Mouse (Mus musculus) MEL (cell line): ENCODE measurements at regions not wholly inside any gene's neighbourhood (a gene's known extent, or its start where the extent isn't known, plus 50 kb on each side); places are given as distances from the start of the nearest gene placed in this dataset.

Experiments used
- DNase-seq: peaks from one replicate; pipeline ENCODE4 v3.0.0; 2011; ENCODE audit warnings: low read depth, low spot score
- H3K27ac ChIP-seq: 2 replicates; pipeline ENCODE4 v1.5.1; 2012; ENCODE audit warnings: low read depth, mild to moderate bottlenecking, control low read depth, low read length, moderate library complexity; ENCODE audit not compliant: control insufficient read depth
- H3K27me3 ChIP-seq, 2 experiments: fragments of 150-350 bp in 1 of 2; sonication (generic) in 1 of 2; 2 replicates each; pipeline ENCODE4 v1.6.1; 2012; ENCODE audit warnings: low read length in 2 of 2, mild to moderate bottlenecking in 2 of 2, improper control_type of control experiment in 1 of 2, moderate library complexity in 1 of 2; ENCODE audit not compliant: insufficient read depth in 2 of 2, control insufficient read depth in 1 of 2
- H3K36me3 ChIP-seq, 2 experiments: 2 replicates each; pipeline ENCODE4 v1.6.1; 2012 to 2014; ENCODE audit warnings: low read length in 2 of 2, improper control_type of control experiment in 1 of 2, inconsistent platforms in 1 of 2, mild to moderate bottlenecking in 1 of 2; ENCODE audit not compliant: insufficient read depth in 2 of 2, control insufficient read depth in 1 of 2
- H3K4me1 ChIP-seq, 2 experiments: fragments of 150-350 bp in 1 of 2; sonication (generic) in 1 of 2; 2 replicates each; pipeline ENCODE4 v1.6.1; 2012; ENCODE audit warnings: low read length in 2 of 2, improper control_type of control experiment in 1 of 2, mild to moderate bottlenecking in 1 of 2; ENCODE audit not compliant: insufficient read depth in 2 of 2, control insufficient read depth in 1 of 2
- H3K4me3 ChIP-seq, 2 experiments: fragments of 150-350 bp in 1 of 2; sonication (generic) in 1 of 2; 2 replicates each; pipeline ENCODE4 v1.5.1; 2012; ENCODE audit warnings: low read depth in 2 of 2, low read length in 2 of 2, mild to moderate bottlenecking in 2 of 2, moderate library complexity in 2 of 2, control low read depth in 1 of 2, improper control_type of control experiment in 1 of 2; ENCODE audit not compliant: control insufficient read depth in 1 of 2, insufficient read depth in 1 of 2
- H3K79me2 ChIP-seq: 2 replicates; pipeline ENCODE4 v1.6.1; 2012; ENCODE audit warnings: mild to moderate bottlenecking, low read length, moderate library complexity; ENCODE audit not compliant: control insufficient read depth, poor library complexity, insufficient read depth
- H3K9ac ChIP-seq: 2 replicates; pipeline ENCODE4 v1.6.1; 2012; ENCODE audit warnings: low read depth, mild to moderate bottlenecking, control low read depth, low read length, moderate library complexity; ENCODE audit not compliant: control insufficient read depth, poor library complexity, severe bottlenecking
- H3K9me3 ChIP-seq: fragments of 150-350 bp; sonication (generic); replicated peaks from 2 replicates; pipeline ENCODE4 v1.6.1; 2012; ENCODE audit warnings: mild to moderate bottlenecking, low read length, improper control_type of control experiment, moderate library complexity; ENCODE audit not compliant: insufficient read depth
- BHLHE40 ChIP-seq: IDR thresholded peaks from 2 replicates; pipeline ENCODE4 v1.6.1; 2012; ENCODE audit warnings: low read depth, mild to moderate bottlenecking, inconsistent platforms, low read length, improper control_type of control experiment, borderline replicate concordance
- CHD1 ChIP-seq: IDR thresholded peaks from 2 replicates; pipeline ENCODE4 v1.6.1; 2012; ENCODE audit warnings: low read depth, mild to moderate bottlenecking, inconsistent platforms, low read length, improper control_type of control experiment
- CHD2 ChIP-seq: IDR thresholded peaks from 2 replicates; pipeline ENCODE4 v1.6.1; 2011; ENCODE audit warnings: low read length, improper control_type of control experiment
- CTCF ChIP-seq, 3 experiments: IDR thresholded peaks in 2 of 3; conservative IDR thresholded peaks in 1 of 3; 2 replicates each; pipeline ENCODE4 v1.5.1; 2011 to 2012; ENCODE audit warnings: low read length in 3 of 3, low read depth in 2 of 3, mild to moderate bottlenecking in 2 of 3, improper control_type of control experiment in 1 of 3, inconsistent platforms in 1 of 3, mixed read lengths in 1 of 3, moderate library complexity in 1 of 3; ENCODE audit not compliant: control insufficient read depth in 1 of 3, insufficient read depth in 1 of 3, poor library complexity in 1 of 3, severe bottlenecking in 1 of 3
- ELF1 ChIP-seq: IDR thresholded peaks from 2 replicates; pipeline ENCODE4 v1.6.1; 2014; ENCODE audit warnings: low read depth, mild to moderate bottlenecking, inconsistent platforms, low read length, improper control_type of control experiment, moderate library complexity
- EP300 ChIP-seq, 2 experiments: IDR thresholded peaks; 2 replicates each; pipeline ENCODE4 v1.6.1; 2011; ENCODE audit warnings: improper control_type of control experiment in 2 of 2, low read length in 2 of 2, low read depth in 1 of 2, mild to moderate bottlenecking in 1 of 2
- ETS1 ChIP-seq: IDR thresholded peaks from 2 replicates; pipeline ENCODE4 v1.6.1; 2012; ENCODE audit warnings: low read depth, mild to moderate bottlenecking, inconsistent platforms, low read length, improper control_type of control experiment, moderate library complexity
- HCFC1 ChIP-seq: IDR thresholded peaks from 2 replicates; pipeline ENCODE4 v1.6.1; 2012; ENCODE audit warnings: low read depth, mild to moderate bottlenecking, inconsistent platforms, low read length, improper control_type of control experiment, moderate library complexity
- JUND ChIP-seq: IDR thresholded peaks from 2 replicates; pipeline ENCODE4 v1.6.1; 2011; ENCODE audit warnings: low read depth, mild to moderate bottlenecking, improper control_type of control experiment, low read length
- KAT2A ChIP-seq: conservative IDR thresholded peaks from 2 replicates; pipeline ENCODE4 v1.6.1; 2012; ENCODE audit warnings: low read depth, low read length, improper control_type of control experiment, inconsistent platforms
- MAFK ChIP-seq: IDR thresholded peaks from 2 replicates; pipeline ENCODE4 v1.6.1; 2011; ENCODE audit warnings: low read depth, mild to moderate bottlenecking, low read length, improper control_type of control experiment, borderline replicate concordance
- MAZ ChIP-seq: IDR thresholded peaks from 2 replicates; pipeline ENCODE4 v1.6.1; 2012; ENCODE audit warnings: low read depth, mild to moderate bottlenecking, inconsistent platforms, low read length, improper control_type of control experiment
- MEF2A ChIP-seq: IDR thresholded peaks from 2 replicates; pipeline ENCODE4 v1.6.1; 2014; ENCODE audit warnings: low read depth, mild to moderate bottlenecking, inconsistent platforms, low read length, improper control_type of control experiment; ENCODE audit not compliant: poor library complexity, insufficient replicate concordance, severe bottlenecking; ENCODE audit errors: extremely low read depth
- MYC ChIP-seq: IDR thresholded peaks from 2 replicates; pipeline ENCODE4 v1.6.1; 2011; ENCODE audit warnings: low read depth, mild to moderate bottlenecking, low read length, improper control_type of control experiment, moderate library complexity
- NELFE ChIP-seq: IDR thresholded peaks from 2 replicates; pipeline ENCODE4 v1.6.1; 2011; ENCODE audit warnings: low read depth, low read length, improper control_type of control experiment
- POLR2AphosphoS2 ChIP-seq: IDR thresholded peaks from 2 replicates; pipeline ENCODE4 v1.6.1; 2011; ENCODE audit warnings: low read length, improper control_type of control experiment
- POLR2AphosphoS5 ChIP-seq: IDR thresholded peaks from 2 replicates; pipeline ENCODE4 v1.6.1; 2012; ENCODE audit warnings: low read depth, borderline replicate concordance, mild to moderate bottlenecking, inconsistent platforms, low read length, moderate library complexity, mixed read lengths
- RAD21 ChIP-seq: IDR thresholded peaks from 2 replicates; pipeline ENCODE4 v1.6.1; 2011; ENCODE audit warnings: mild to moderate bottlenecking, low read depth, low read length, improper control_type of control experiment
- SIN3A ChIP-seq: IDR thresholded peaks from 2 replicates; pipeline ENCODE4 v1.6.1; 2012; ENCODE audit warnings: low read length, improper control_type of control experiment, inconsistent platforms
- SMC3 ChIP-seq: IDR thresholded peaks from 2 replicates; pipeline ENCODE4 v1.6.1; 2011; ENCODE audit warnings: low read depth, low read length, improper control_type of control experiment
- TAL1 ChIP-seq: IDR thresholded peaks from 2 replicates; pipeline ENCODE4 v1.6.1; 2012; ENCODE audit warnings: mild to moderate bottlenecking, inconsistent platforms, low read length, moderate library complexity, mixed read lengths
- TCF12 ChIP-seq: IDR thresholded peaks from 2 replicates; pipeline ENCODE4 v1.6.1; 2014; ENCODE audit warnings: low read depth, mild to moderate bottlenecking, inconsistent platforms, low read length, improper control_type of control experiment, moderate library complexity
- USF1 ChIP-seq: IDR thresholded peaks from 2 replicates; pipeline ENCODE4 v1.6.1; 2014; ENCODE audit warnings: low read depth, mild to moderate bottlenecking, inconsistent platforms, low read length, improper control_type of control experiment, moderate library complexity
- USF2 ChIP-seq, 2 experiments: IDR thresholded peaks; 2 replicates each; pipeline ENCODE4 v1.6.1; 2011 to 2012; ENCODE audit warnings: improper control_type of control experiment in 2 of 2, low read length in 2 of 2, borderline replicate concordance in 1 of 2, inconsistent platforms in 1 of 2, low read depth in 1 of 2, mild to moderate bottlenecking in 1 of 2; ENCODE audit not compliant: insufficient read depth in 1 of 2
- ZC3H11A ChIP-seq: IDR thresholded peaks from 2 replicates; pipeline ENCODE4 v1.6.1; 2012; ENCODE audit warnings: low read depth, mild to moderate bottlenecking, inconsistent platforms, low read length, improper control_type of control experiment
- ZMIZ1 ChIP-seq: IDR thresholded peaks from 2 replicates; pipeline ENCODE4 v1.6.1; 2012; ENCODE audit warnings: low read depth, mild to moderate bottlenecking, inconsistent platforms, low read length, improper control_type of control experiment, moderate library complexity

GRCm38 (mm10) chr2:116979561-116980391 lies 101.3 kb downstream of the Tmco5 start:
- Histone ChIP-seq H3K9me3 (no peaks in the 10 kb centered on the region), H3K4me3 (no peak overlapping the region), H3K79me2 (no peaks in the 10 kb centered on the region)
- TF ChIP-seq ELF1 = no peak
- no peak for TF ChIP-seq ZC3H11A
- no peak for TF ChIP-seq USF1
- no peak for TF ChIP-seq MEF2A
- TF ChIP-seq CHD2 = no peak
- TF ChIP-seq POLR2AphosphoS2 = no peak
- no peak for TF ChIP-seq USF2 (IDR thresholded peaks at IDR 0.05; ENCODE audit: borderline replicate concordance in 1 of 2, insufficient read depth in 1 of 2, low read depth in 1 of 2, low read length in 2 of 2)
- no peak for TF ChIP-seq EP300 (IDR thresholded peaks at IDR 0.05; ENCODE audit: low read depth in 1 of 2, low read length in 2 of 2)
- TF ChIP-seq BHLHE40 = no peak
- TF ChIP-seq JUND = no peak
- no peak for TF ChIP-seq MAFK
- no peak for TF ChIP-seq SMC3
- TF ChIP-seq POLR2AphosphoS5 = no peak
- TF ChIP-seq, all 39 proteins: peak for 0
- Histone ChIP-seq H3K27me3 (no peaks in the 10 kb centered on the region), H3K36me3 (no peaks in the 10 kb centered on the region), H3K9ac (no peak overlapping the region), H3K4me1 (no peaks in the 10 kb centered on the region; a peak in 1 of 4 replicates), H3K27ac (no peak overlapping the region)
- no peak for DNase-seq

- Histone ChIP-seq H3K79me2 (no peaks in the 10 kb centered on the region), H3K4me3 (no peak overlapping the region), H3K27ac (no peak overlapping the region), H3K9me3 (no peaks in the 10 kb centered on the region), H3K27me3 (no peaks in the 10 kb centered on the region), H3K36me3 (peaks cover 0 to 2% of the 10 kb centered on the region in 2 experiments; a peak in 2 of 4 replicates), H3K4me1 (no peaks in the 10 kb centered on the region; a peak in 1 of 4 replicates), H3K9ac (no peak overlapping the region)
- TF ChIP-seq TCF12 = no peak
- TF ChIP-seq POLR2AphosphoS5 = no peak
- no peak for TF ChIP-seq CHD1
- no peak for TF ChIP-seq TAL1
- no peak for TF ChIP-seq BHLHE40
- TF ChIP-seq MYC = no peak
- TF ChIP-seq ZC3H11A = no peak
- no peak for TF ChIP-seq USF1
- TF ChIP-seq RAD21 = no peak
- no peak for TF ChIP-seq ETS1
- TF ChIP-seq JUND = no peak
- TF ChIP-seq MAFK = no peak
- TF ChIP-seq NELFE = no peak
- no peak for TF ChIP-seq MAZ
- no peak for TF ChIP-seq ZMIZ1
- TF ChIP-seq HCFC1 = no peak
- no peak for TF ChIP-seq KAT2A
- no peak for TF ChIP-seq CHD2
- TF ChIP-seq CTCF (IDR thresholded peaks at IDR 0.05 in 2 of 3, conservative IDR thresholded peaks at IDR 0.05 in 1 of 3; ENCODE audit: control insufficient read depth in 1 of 3, insufficient read depth in 1 of 3, low read depth in 2 of 3, low read length in 3 of 3, poor library complexity in 1 of 3, severe bottlenecking in 1 of 3) = no peak
- TF ChIP-seq SIN3A = no peak
- DNase-seq = no peak
These were observed 102.2 kb downstream of the Tmco5 start for GRCm38 (mm10) chr2:116980692-116981091.
